Mouse (Mus musculus) kidney, embryonic 14.5 days (tissue): ENCODE measurements at regions not wholly inside any gene's neighbourhood (a gene's known extent, or its start where the extent isn't known, plus 50 kb on each side); places are given as distances from the start of the nearest gene placed in this dataset.
A peak's percentile ranks its signal among the peaks of the same experiment; 100 is the strongest.

Source experiments
- ATAC-seq: fragments of 200-750 bp; cut with Nextera tagmentation; 2 replicates; pipeline ENCODE4 v1.8.0; 2017; ENCODE audit warnings: moderate number of reproducible peaks, mild to moderate bottlenecking, moderate TSS enrichment, moderate library complexity; ENCODE audit not compliant: low FRiP score, low TSS enrichment
- H3K27ac ChIP-seq: fragments of 300-500 bp; sonication (generic); 2 replicates; pipeline ENCODE4 v1.5.1; 2014; ENCODE audit warnings: low read depth, mild to moderate bottlenecking, low read length, moderate library complexity, mixed read lengths
- H3K27me3 ChIP-seq: fragments of 300-500 bp; sonication (generic); 2 replicates; pipeline ENCODE4 v1.6.1; 2014; ENCODE audit warnings: mild to moderate bottlenecking, low read length; ENCODE audit not compliant: control insufficient read depth, insufficient read depth
- H3K36me3 ChIP-seq: fragments of 300-500 bp; sonication (generic); 2 replicates; pipeline ENCODE4 v1.6.1; 2014; ENCODE audit warnings: low read length, mixed read lengths; ENCODE audit not compliant: control insufficient read depth, insufficient read depth
- H3K4me1 ChIP-seq: fragments of 300-500 bp; sonication (generic); 2 replicates; pipeline ENCODE4 v1.6.1; 2014; ENCODE audit warnings: low read length, mixed read lengths; ENCODE audit not compliant: control insufficient read depth, insufficient read depth
- H3K4me2 ChIP-seq: fragments of 300-500 bp; sonication (generic); replicated peaks from 2 replicates; pipeline ENCODE4 v1.6.1; 2014; ENCODE audit warnings: low read depth, mild to moderate bottlenecking, low read length
- H3K4me3 ChIP-seq: fragments of 300-500 bp; sonication (generic); 2 replicates; pipeline ENCODE4 v1.5.1; 2014; ENCODE audit warnings: mild to moderate bottlenecking, low read length
- H3K9ac ChIP-seq: fragments of 300-500 bp; sonication (generic); 2 replicates; pipeline ENCODE4 v1.6.1; 2014; ENCODE audit warnings: low read depth, mild to moderate bottlenecking, low read length, moderate library complexity
- H3K9me3 ChIP-seq: fragments of 300-500 bp; sonication (generic); 2 replicates; pipeline ENCODE4 v1.6.1; 2016; ENCODE audit warnings: low read length; ENCODE audit not compliant: control insufficient read depth
- WGBS: fragments of 180-500 bp; shearing (Covaris S2); extraction: QIAGEN DNeasy Blood & Tissue Kit; methylation state at CpG from one replicate; pipeline ENCODE4 v1.1.7; 2014; 5-methylcytosine and 5-hydroxymethylcytosine counted together

DNA sequence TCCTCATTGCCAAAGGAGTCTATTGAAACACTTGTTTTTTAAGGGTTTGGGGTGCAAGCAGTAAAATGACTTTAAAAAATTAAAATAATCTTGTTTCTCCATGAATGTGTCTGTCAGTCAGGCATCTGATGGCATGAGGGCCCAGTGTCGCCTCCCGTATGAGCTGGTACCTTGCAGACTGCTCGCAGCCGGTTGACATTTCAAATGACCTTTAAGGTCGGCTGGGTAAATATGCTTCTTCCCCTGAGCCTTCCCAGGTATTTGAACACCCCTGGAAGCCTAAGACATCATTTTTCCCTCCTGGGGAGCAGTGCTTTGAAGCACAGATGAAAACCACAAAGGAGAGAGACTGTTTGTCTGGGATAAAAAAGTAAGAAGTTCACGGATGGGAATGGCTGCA lies 52.2 kb upstream of the Lclat1 start:
- no peak overlapping the region for H3K9ac ChIP-seq
- no peaks in the 10 kb centered on the region; the same call in 1 of the 2 replicates for H3K9me3 ChIP-seq
- ATAC-seq: no peak
- 0 out of 2 replicates have a peak overlapping the region, but pooled peaks have one; percentile 24 for H3K27ac ChIP-seq
- no peak overlapping the region for H3K4me3 ChIP-seq
- WGBS: 70% methylated on average over 6 of the region's 6 CpGs
- no peaks in the 10 kb centered on the region for H3K27me3 ChIP-seq
- H3K4me2 ChIP-seq: no peak overlapping the region
- peaks cover 16% of the 10 kb centered on the region; the same call in 1 of the 2 replicates for H3K4me1 ChIP-seq
- no peaks in the 10 kb centered on the region for H3K36me3 ChIP-seq

GRCm38 (mm10) chr17:73056616-73057015 lies 51.2 kb upstream of the Lclat1 start:
- 84% methylated on average over 2 of the region's 2 CpGs for WGBS
- H3K27ac ChIP-seq: no peak overlapping the region
- peaks cover 21% of the 10 kb centered on the region; the same call in 1 of the 2 replicates for H3K4me1 ChIP-seq
- no peak overlapping the region for H3K9ac ChIP-seq
- no peak overlapping the region for H3K4me2 ChIP-seq
- H3K4me3 ChIP-seq: no peak overlapping the region
- H3K9me3 ChIP-seq: no peaks in the 10 kb centered on the region; the same call in 1 of the 2 replicates
- H3K36me3 ChIP-seq: no peaks in the 10 kb centered on the region
- ATAC-seq: no peak
- no peaks in the 10 kb centered on the region for H3K27me3 ChIP-seq
